Mouse (Mus musculus) cerebellum, adult 2 months (tissue): ENCODE measurements at regions not wholly inside any gene's neighbourhood (a gene's known extent, or its start where the extent isn't known, plus 50 kb on each side); places are given as distances from the start of the nearest gene placed in this dataset.

Experiments
- CTCF ChIP-seq: fragments of 200-500 bp; IDR thresholded peaks from 2 replicates; pipeline ENCODE4 v1.5.1; 2011; ENCODE audit warnings: low read depth, mild to moderate bottlenecking, control low read depth, low read length, moderate library complexity, borderline replicate concordance; ENCODE audit not compliant: insufficient read depth
- POLR2A ChIP-seq: fragments of 200-500 bp; IDR thresholded peaks from 2 replicates; pipeline ENCODE4 v1.6.1; 2011; ENCODE audit warnings: low read length, control low read depth, borderline replicate concordance; ENCODE audit not compliant: insufficient read depth

- no peak for TF ChIP-seq POLR2A
- TF ChIP-seq CTCF, result no peak
Observed at GRCm38 (mm10) chr9:47108096-47108495, 109.6 kb downstream of the Gm4791 start.
